Mouse (Mus musculus) liver, embryonic 16.5 days (tissue): Measurements from ENCODE around the gene Dpyd. TPM values are rescaled to one million over a fixed set of nuclear protein-coding genes. Genes with fewer than 3 reads are reported as not detected.

Experiments
- ATAC-seq: fragments of 200-750 bp; cut with Nextera tagmentation; 2 replicates; pipeline ENCODE4 v1.8.0; 2017; ENCODE audit warnings: low read depth, mild to moderate bottlenecking, moderate number of reproducible peaks, moderate library complexity
- H3K27ac ChIP-seq: fragments of 300-500 bp; sonication (generic); 2 replicates; pipeline ENCODE4 v1.5.1; 2014; ENCODE audit warnings: mild to moderate bottlenecking, low read length
- H3K27me3 ChIP-seq: fragments of 300-500 bp; sonication (generic); 2 replicates; pipeline ENCODE4 v1.6.1; 2014; ENCODE audit warnings: low read depth, low read length, mixed read lengths; ENCODE audit not compliant: control insufficient read depth, insufficient read depth
- H3K36me3 ChIP-seq: fragments of 300-500 bp; sonication (generic); 2 replicates; pipeline ENCODE4 v1.6.1; 2014; ENCODE audit warnings: mild to moderate bottlenecking; ENCODE audit not compliant: control insufficient read depth, insufficient read depth
- H3K4me1 ChIP-seq: fragments of 300-500 bp; sonication (generic); 2 replicates; pipeline ENCODE4 v1.6.1; 2014; ENCODE audit warnings: low read depth, low read length, mixed read lengths; ENCODE audit not compliant: control insufficient read depth
- H3K4me2 ChIP-seq: fragments of 300-500 bp; sonication (generic); 2 replicates; pipeline ENCODE4 v1.6.1; 2014; ENCODE audit warnings: low read depth, low read length, mixed read lengths
- H3K4me3 ChIP-seq: fragments of 300-500 bp; sonication (generic); 2 replicates; pipeline ENCODE4 v1.5.1; 2014; ENCODE audit warnings: low read depth, mild to moderate bottlenecking, low read length
- H3K9ac ChIP-seq: fragments of 300-500 bp; sonication (generic); 2 replicates; pipeline ENCODE4 v1.6.1; 2014; ENCODE audit warnings: low read depth, low read length
- H3K9me3 ChIP-seq: fragments of 300-500 bp; sonication (generic); replicated peaks from 2 replicates; pipeline ENCODE4 v1.6.1; 2016; ENCODE audit warnings: low read length; ENCODE audit not compliant: control insufficient read depth
- WGBS: fragments of 180-500 bp; shearing (Covaris S2); extraction: QIAGEN DNeasy Blood & Tissue Kit; methylation state at CpG from one replicate; pipeline ENCODE4 v1.1.7; 2014; ENCODE audit not compliant: insufficient replicate concordance; 5-methylcytosine and 5-hydroxymethylcytosine counted together
- polyA plus RNA-seq: library from polyadenylated mRNA; unstranded; fragments of >200 nt; fragmentation: Nextera tagmentation; extraction: Ambion mirVana; gene quantifications from 2 replicates; pipeline ENCODE4 v1.2.1, GENCODE M21; 2015

Dpyd gene
- polyA plus RNA-seq, 1 experiment from 2014 or later, result 10.4 TPM

DNA sequence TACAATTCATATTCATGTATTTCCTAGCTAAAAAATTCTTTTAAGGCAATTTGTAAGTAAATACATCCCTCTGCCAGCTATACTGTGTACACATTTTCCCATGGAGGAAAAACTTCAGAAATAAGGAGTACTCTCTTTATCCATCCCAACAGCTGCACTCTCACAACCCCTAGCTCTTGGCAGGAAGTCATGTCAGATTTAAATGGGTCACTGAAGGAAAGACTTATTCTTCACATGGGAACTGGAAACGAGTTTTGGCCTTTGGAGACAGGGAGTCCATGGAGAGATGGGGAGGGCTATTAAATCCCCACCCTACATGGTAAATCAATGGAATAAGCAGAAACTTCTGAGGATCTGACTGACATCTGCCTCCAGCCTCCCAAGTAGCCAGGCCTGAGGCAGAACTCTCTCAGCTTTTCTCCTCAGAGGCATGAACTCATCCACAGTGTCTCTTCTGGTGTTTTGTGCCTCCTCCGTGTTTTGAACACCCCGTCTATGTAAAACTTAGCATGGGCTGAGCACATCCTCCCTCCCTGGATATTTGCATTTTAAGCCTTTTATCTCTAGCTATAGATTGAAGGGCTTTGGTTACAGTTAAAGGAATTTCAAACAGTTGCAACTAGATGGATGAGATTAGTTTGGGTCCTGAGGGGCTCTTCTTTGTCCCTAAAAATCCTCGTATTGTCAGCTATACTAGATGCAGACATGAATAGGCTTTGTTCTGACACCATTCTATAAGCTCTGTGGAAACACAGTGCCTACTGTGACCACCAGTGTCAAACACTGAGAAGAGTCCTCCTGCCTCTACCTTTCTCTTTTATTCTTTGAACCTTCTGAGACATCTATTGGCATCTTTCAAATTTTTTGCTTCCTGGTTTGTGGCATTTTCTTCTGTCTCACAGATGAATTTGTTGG, 288.9 kb downstream of the Dpyd start:
- no peak for ATAC-seq
- no peaks in the 10 kb centered on the region for H3K9me3 ChIP-seq
- no peak overlapping the region for H3K9ac ChIP-seq
- no peak overlapping the region for H3K4me3 ChIP-seq
- H3K27ac ChIP-seq, result no peak overlapping the region
- no peaks in the 10 kb centered on the region for H3K27me3 ChIP-seq
- no peak overlapping the region for H3K4me2 ChIP-seq
- no peaks in the 10 kb centered on the region for H3K4me1 ChIP-seq
- 45% methylated on average over 4 of the region's 4 CpGs for WGBS
- H3K36me3 ChIP-seq, result no peaks in the 10 kb centered on the region

GRCm38 (mm10) chr3:118852711-118853110, 290.8 kb downstream of the Dpyd start:
- Histone ChIP-seq H3K27ac (no peak overlapping the region), H3K9ac (no peak overlapping the region), H3K9me3 (no peaks in the 10 kb centered on the region), H3K27me3 (no peaks in the 10 kb centered on the region), H3K4me2 (no peak overlapping the region), H3K4me1 (no peaks in the 10 kb centered on the region), H3K36me3 (no peaks in the 10 kb centered on the region), H3K4me3 (no peak overlapping the region)
- no peak for ATAC-seq
- 56% methylated on average over 5 of the region's 5 CpGs for WGBS

DNA sequence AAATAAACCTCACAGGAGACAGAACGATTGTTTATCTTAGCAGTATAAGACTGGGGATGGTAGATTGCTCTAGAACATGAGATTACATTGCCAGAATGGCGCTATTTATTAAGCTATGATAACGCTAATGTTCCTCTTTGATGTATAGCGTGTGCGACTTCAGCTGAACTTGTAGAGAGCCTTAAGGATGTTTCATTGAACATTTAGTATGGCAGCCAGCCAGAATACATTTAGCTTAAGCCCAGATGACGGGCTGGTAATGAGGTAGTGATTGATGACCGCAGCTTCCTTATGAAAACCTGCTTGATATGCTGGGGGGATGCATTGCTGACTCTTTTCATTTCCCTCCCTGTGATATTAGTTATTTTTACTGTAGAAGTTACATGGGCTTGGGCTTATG, 293.5 kb downstream of the Dpyd start:
- Histone ChIP-seq H3K4me2 (no peak overlapping the region), H3K9me3 (no peaks in the 10 kb centered on the region), H3K27me3 (no peaks in the 10 kb centered on the region), H3K4me1 (no peaks in the 10 kb centered on the region), H3K4me3 (no peak overlapping the region), H3K27ac (no peak overlapping the region), H3K9ac (no peak overlapping the region), H3K36me3 (no peaks in the 10 kb centered on the region)
- ATAC-seq, result no peak
- 60% methylated on average over 7 of the region's 7 CpGs for WGBS

GRCm38 (mm10) chr3:118869113-118870107, 307.5 kb downstream of the Dpyd start:
- H3K4me1 ChIP-seq, result no peaks in the 10 kb centered on the region
- ATAC-seq, result no peak
- no peak overlapping the region for H3K4me3 ChIP-seq
- H3K4me2 ChIP-seq, result no peak overlapping the region
- 55% methylated on average over 10 of the region's 10 CpGs for WGBS
- H3K27ac ChIP-seq, result no peak overlapping the region
- H3K9me3 ChIP-seq, result no peaks in the 10 kb centered on the region
- no peaks in the 10 kb centered on the region for H3K36me3 ChIP-seq
- H3K27me3 ChIP-seq, result no peaks in the 10 kb centered on the region
- no peak overlapping the region for H3K9ac ChIP-seq

GRCm38 (mm10) chr3:118875871-118876270, 313.9 kb downstream of the Dpyd start:
- ATAC-seq, result no peak
- Histone ChIP-seq H3K4me1 (no peaks in the 10 kb centered on the region), H3K4me3 (no peak overlapping the region), H3K27me3 (no peaks in the 10 kb centered on the region), H3K4me2 (no peak overlapping the region), H3K9ac (no peak overlapping the region), H3K36me3 (no peaks in the 10 kb centered on the region), H3K27ac (no peak overlapping the region), H3K9me3 (no peaks in the 10 kb centered on the region)
- 59% methylated on average over 2 of the region's 2 CpGs for WGBS

DNA sequence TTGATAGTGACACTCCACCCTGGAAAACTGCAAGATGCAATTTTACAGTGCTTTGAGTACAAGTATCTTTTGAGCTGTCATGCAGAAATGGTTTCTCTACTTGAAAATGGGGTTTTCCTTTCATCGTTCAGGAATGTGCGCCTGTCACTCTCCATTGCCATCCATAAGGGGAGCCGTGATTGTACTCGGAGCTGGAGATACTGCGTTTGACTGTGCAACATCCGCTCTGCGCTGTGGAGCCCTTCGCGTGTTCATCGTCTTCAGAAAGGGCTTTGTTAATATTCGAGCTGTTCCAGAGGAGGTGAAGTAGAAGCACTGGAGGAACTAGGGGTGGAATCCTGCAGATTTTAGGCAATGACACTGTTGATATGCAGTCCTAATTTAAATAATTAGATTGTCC, 337.1 kb downstream of the Dpyd start:
- WGBS, result 73% methylated on average over 11 of the region's 11 CpGs
- H3K27me3 ChIP-seq, result no peaks in the 10 kb centered on the region
- no peak for ATAC-seq
- H3K9ac ChIP-seq, result no peak overlapping the region
- no peaks in the 10 kb centered on the region for H3K36me3 ChIP-seq
- no peaks in the 10 kb centered on the region for H3K9me3 ChIP-seq
- no peak overlapping the region for H3K27ac ChIP-seq
- no peak overlapping the region for H3K4me3 ChIP-seq
- no peaks in the 10 kb centered on the region for H3K4me1 ChIP-seq
- no peak overlapping the region for H3K4me2 ChIP-seq

DNA sequence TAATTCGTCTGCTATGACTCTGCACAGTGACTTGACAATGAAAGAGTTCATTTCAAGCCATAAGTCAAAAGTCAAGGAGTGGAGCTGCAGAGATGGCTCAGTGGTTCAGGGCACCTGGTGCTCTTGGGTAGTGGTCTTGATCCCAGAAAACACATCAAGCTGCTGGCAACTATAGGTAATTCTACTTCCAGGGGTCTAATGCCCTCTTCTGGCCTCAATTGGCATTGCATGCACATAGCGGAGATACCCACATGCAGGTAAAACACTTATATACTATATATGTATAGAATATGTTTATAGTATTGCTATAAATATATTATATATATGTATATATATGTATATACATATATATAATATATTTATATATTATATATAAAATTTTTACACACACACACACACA, 429.4 kb downstream of the Dpyd start:
- Histone ChIP-seq H3K9me3 (no peaks in the 10 kb centered on the region), H3K4me1 (no peaks in the 10 kb centered on the region), H3K27ac (no peak overlapping the region), H3K4me2 (no peak overlapping the region), H3K9ac (no peak overlapping the region), H3K4me3 (no peak overlapping the region), H3K27me3 (no peaks in the 10 kb centered on the region), H3K36me3 (no peaks in the 10 kb centered on the region)
- ATAC-seq, result no peak
- WGBS, result 77% methylated on average over 2 of the region's 2 CpGs

GRCm38 (mm10) chr3:118991793-118992192, 429.9 kb downstream of the Dpyd start:
- no peak overlapping the region for H3K4me2 ChIP-seq
- ATAC-seq, result no peak
- 62% methylated on average over 4 of the region's 4 CpGs for WGBS
- no peak overlapping the region for H3K9ac ChIP-seq
- no peaks in the 10 kb centered on the region for H3K4me1 ChIP-seq
- no peak overlapping the region for H3K27ac ChIP-seq
- H3K9me3 ChIP-seq, result no peaks in the 10 kb centered on the region
- H3K36me3 ChIP-seq, result no peaks in the 10 kb centered on the region
- no peaks in the 10 kb centered on the region for H3K27me3 ChIP-seq
- no peak overlapping the region for H3K4me3 ChIP-seq

DNA sequence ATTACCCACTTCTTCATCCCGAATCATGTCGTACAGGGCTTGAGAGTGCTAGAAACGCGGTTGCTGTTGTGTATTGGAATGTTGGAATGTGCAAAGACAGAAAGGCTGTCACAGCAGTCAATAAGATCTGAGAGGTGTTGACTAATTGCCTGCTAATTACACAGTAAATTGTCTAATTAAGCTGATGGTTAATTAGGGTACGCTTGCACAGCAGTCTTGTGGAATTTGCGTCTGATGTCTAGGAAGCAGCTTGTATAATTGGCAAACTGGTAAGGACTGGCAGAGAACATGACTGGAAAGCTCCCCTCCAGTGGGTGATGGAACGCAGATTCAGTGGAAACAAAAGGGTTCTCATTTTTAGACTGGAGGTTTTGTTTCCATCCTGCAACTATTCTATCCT, 459.3 kb downstream of the Dpyd start:
- Histone ChIP-seq H3K4me3 (no peak overlapping the region), H3K4me2 (no peak overlapping the region), H3K36me3 (no peaks in the 10 kb centered on the region), H3K4me1 (no peaks in the 10 kb centered on the region), H3K27me3 (no peaks in the 10 kb centered on the region), H3K9me3 (no peaks in the 10 kb centered on the region), H3K27ac (no peak overlapping the region), H3K9ac (no peak overlapping the region)
- ATAC-seq, result no peak
- 67% methylated on average over 7 of the region's 7 CpGs for WGBS
